Mouse (Mus musculus) ES-E14 (cell line): ENCODE data around the gene Taar8b. TPM values are rescaled to one million over a fixed set of nuclear protein-coding genes. Genes with fewer than 3 reads are reported as not detected.
"Not testable (repeated sequence)": the region's sequence is repeated elsewhere in the genome, so short reads cannot be mapped to it uniquely, and the experiment has no call there.

ENCODE experiments used
- DNase-seq: peaks from one replicate; pipeline ENCODE4 v3.0.0-alpha.2; 2013; ENCODE audit warnings: low read depth, low spot score
- H3K27ac ChIP-seq: 2 replicates; pipeline ENCODE4 v1.5.1; 2012; ENCODE audit warnings: low read depth, mild to moderate bottlenecking, low read length, moderate library complexity, mixed read lengths; ENCODE audit not compliant: poor library complexity, insufficient read depth, severe bottlenecking
- H3K36me3 ChIP-seq: 2 replicates; pipeline ENCODE4 v1.6.1; 2012; ENCODE audit warnings: mild to moderate bottlenecking, low read length, moderate library complexity, mixed read lengths; ENCODE audit not compliant: control insufficient read depth, poor library complexity, insufficient read depth, severe bottlenecking
- H3K4me1 ChIP-seq, 2 experiments: fragments of 150-350 bp in 1 of 2; sonication (generic) in 1 of 2; 2 replicates each; pipeline ENCODE4 v1.6.1; 2012; ENCODE audit warnings: low read length in 2 of 2, mild to moderate bottlenecking in 1 of 2, mixed read lengths in 1 of 2; ENCODE audit not compliant: control insufficient read depth in 2 of 2, insufficient read depth in 2 of 2, poor library complexity in 1 of 2
- H3K4me3 ChIP-seq, 2 experiments: fragments of 150-350 bp in 1 of 2; sonication (generic) in 1 of 2; 2 replicates each; pipeline ENCODE4 v1.5.1; 2012; ENCODE audit warnings: low read length in 2 of 2, low read depth in 1 of 2, mild to moderate bottlenecking in 1 of 2, mixed read lengths in 1 of 2; ENCODE audit not compliant: insufficient read depth in 1 of 2, poor library complexity in 1 of 2, severe bottlenecking in 1 of 2
- H3K9ac ChIP-seq: 2 replicates; pipeline ENCODE4 v1.6.1; 2012; ENCODE audit warnings: low read depth, mild to moderate bottlenecking, low read length, mixed read lengths; ENCODE audit not compliant: poor library complexity, insufficient read depth, severe bottlenecking
- H3K9me3 ChIP-seq: fragments of 150-350 bp; sonication (generic); 2 replicates; pipeline ENCODE4 v1.6.1; 2012; ENCODE audit warnings: low read depth, mild to moderate bottlenecking, low read length; ENCODE audit not compliant: control insufficient read depth, insufficient read depth
- CHD2 ChIP-seq: IDR thresholded peaks from 2 replicates; pipeline ENCODE4 v1.6.1; 2014; ENCODE audit warnings: mild to moderate bottlenecking, low read depth, low read length, inconsistent platforms
- HCFC1 ChIP-seq: IDR thresholded peaks from 2 replicates; pipeline ENCODE4 v1.6.1; 2012; ENCODE audit warnings: low read length, inconsistent platforms, borderline replicate concordance; ENCODE audit not compliant: insufficient read depth
- MAFK ChIP-seq: IDR thresholded peaks from 2 replicates; pipeline ENCODE4 v1.6.1; 2014; ENCODE audit warnings: mild to moderate bottlenecking, low read depth, low read length, inconsistent platforms; ENCODE audit not compliant: insufficient read depth
- ZC3H11A ChIP-seq: IDR thresholded peaks from 2 replicates; pipeline ENCODE4 v1.6.1; 2012; ENCODE audit warnings: low read depth, mild to moderate bottlenecking, inconsistent platforms, low read length, borderline replicate concordance
- ZNF384 ChIP-seq: IDR thresholded peaks from 2 replicates; pipeline ENCODE4 v1.6.1; 2012; ENCODE audit warnings: low read depth, low read length, inconsistent platforms
- in situ Hi-C, 2 experiments: fragments of 600-800 bp; cut with MboI; formaldehyde crosslinking; loops; one replicate each; pipeline ENCODE4 v1.15.1; 2025; ENCODE audit warnings: low sequenced_read_pairs in 2 of 2, inconsistent platforms in 1 of 2; ENCODE audit not compliant: unreplicated experiment in 2 of 2
- total RNA-seq: library from RNA; depleted of rRNA; stranded (reverse); fragments of 300-350 nt; gene quantifications from 2 replicates; pipeline ENCODE4 v1.2.3, GENCODE M21; 2012

Gene Taar8b
- total RNA-seq, 1 experiment, result not detected

DNA sequence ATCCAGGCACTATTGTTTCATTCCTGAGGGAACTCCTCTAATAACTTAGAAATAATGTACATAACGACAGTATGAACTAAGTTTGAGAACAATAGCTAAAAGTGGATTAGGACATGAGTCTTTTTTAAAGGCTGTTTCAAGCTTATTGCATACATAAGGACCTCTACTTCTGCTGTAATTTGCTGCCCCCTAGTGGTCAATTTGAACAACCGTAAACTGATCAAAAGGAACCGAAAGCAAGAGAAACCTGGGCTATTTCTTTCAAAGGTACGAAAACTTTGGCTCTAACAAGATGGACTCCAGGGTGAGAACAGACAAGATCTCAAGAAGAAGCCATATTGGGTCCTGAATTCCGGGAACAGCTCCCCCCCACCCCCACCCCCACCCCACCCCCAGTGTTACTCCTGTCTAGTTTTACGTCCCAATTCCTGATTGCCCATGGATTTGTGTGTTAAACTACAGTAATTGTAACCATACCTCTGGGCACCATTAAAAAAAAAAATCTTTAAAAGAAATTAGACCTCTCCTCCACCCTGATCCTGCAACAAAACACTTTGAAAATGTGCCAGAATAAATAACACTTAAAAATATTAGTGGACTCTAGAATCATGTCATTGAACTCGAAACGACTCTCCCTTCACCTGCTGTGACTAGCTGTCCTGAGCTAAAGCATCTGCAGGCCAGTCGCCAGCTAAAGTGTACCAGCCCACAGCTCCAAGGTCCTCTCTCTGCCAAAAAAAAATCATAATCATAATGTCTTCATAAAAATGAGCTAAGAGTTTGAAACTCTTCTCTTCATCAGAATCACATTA, 39.6 kb upstream of the Taar8b start:
- in situ Hi-C loops, result no loop called here
- Histone ChIP-seq H3K27ac (peak overlapping the region; percentile 12; the same call in 1 of the 2 replicates), H3K9ac (no peak overlapping the region; the same call in 1 of the 2 replicates), H3K36me3 (no peaks in the 10 kb centered on the region), H3K4me1 (peaks cover 7 to 9% of the 10 kb centered on the region in 2 experiments), H3K9me3 (no peaks in the 10 kb centered on the region), H3K4me3 (peak overlapping the region in 1 of 2 experiments; percentile 49; a peak in 2 of 4 replicates)
- DNase-seq, result peak; percentile 59
- no peak for TF ChIP-seq MAFK
- no peak for TF ChIP-seq ZNF384
- TF ChIP-seq CHD2, result no peak
- TF ChIP-seq ZC3H11A, result no peak
- TF ChIP-seq HCFC1, result no peak

DNA sequence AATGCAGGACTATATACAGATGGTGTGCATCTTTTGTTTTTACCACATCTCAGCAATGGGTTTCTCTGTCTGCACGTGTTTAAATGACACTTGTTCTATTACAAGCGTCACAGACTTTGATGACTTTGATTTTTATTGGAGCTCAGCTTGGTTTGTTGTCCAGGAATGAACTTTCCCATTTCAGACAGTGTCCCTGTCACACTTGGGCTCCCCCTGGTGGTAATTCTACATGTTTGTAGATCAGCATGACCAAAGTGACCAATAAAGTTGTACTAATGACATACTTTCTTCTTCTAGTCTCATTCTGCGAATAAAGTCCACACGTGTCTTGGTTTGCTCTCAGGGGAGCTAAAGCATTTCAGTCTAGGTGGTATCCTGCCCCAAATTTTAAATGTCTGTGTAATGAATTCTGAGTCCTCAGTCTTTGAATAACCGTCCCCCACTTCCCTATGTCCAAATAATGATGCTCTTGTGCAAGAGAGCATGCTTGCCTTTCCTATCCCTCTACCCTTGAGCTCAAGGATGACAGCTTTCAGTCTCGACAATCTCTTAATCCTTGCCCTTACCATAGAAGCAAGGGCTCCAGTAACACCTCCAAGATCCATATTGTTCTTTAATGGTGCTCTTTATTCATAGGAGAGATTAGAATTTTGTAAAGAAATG, 19.2 kb upstream of the Taar8b start:
- peak; percentile 64 for DNase-seq
- no peak for TF ChIP-seq MAFK
- TF ChIP-seq ZNF384, result no peak
- TF ChIP-seq ZC3H11A, result peak; percentile 36; the same call in 1 of the 2 replicates
- no peak for TF ChIP-seq CHD2
- no peak for TF ChIP-seq HCFC1
- H3K4me1 ChIP-seq, result no peaks in the 10 kb centered on the region
- no peaks in the 10 kb centered on the region for H3K9me3 ChIP-seq
- no peak overlapping the region for H3K27ac ChIP-seq
- in situ Hi-C loops, result loop anchor here in 1 of 2 experiments (25.0 kb wide), 1 partner anchor 299 kb away; no protein-coding TSS in a partner anchor
- H3K36me3 ChIP-seq, result no peaks in the 10 kb centered on the region
- no peak overlapping the region for H3K9ac ChIP-seq
- H3K4me3 ChIP-seq, result no peak overlapping the region

- H3K36me3 ChIP-seq, H3K4me1 ChIP-seq, H3K4me3 ChIP-seq, DNase-seq, H3K9me3 ChIP-seq, H3K9ac ChIP-seq, H3K27ac ChIP-seq: not testable (repeated sequence)
- in situ Hi-C loops, result loop anchor here in 1 of 2 experiments (25.0 kb wide), 1 partner anchor 297 kb away; no protein-coding TSS in a partner anchor
Observed at GRCm38 (mm10) chr10:24109434-24109833, 17.3 kb upstream of the Taar8b start, which contains the start of gene Taar9. Gene Taar9 (minus strand): TSS chr10:24109534.

DNA sequence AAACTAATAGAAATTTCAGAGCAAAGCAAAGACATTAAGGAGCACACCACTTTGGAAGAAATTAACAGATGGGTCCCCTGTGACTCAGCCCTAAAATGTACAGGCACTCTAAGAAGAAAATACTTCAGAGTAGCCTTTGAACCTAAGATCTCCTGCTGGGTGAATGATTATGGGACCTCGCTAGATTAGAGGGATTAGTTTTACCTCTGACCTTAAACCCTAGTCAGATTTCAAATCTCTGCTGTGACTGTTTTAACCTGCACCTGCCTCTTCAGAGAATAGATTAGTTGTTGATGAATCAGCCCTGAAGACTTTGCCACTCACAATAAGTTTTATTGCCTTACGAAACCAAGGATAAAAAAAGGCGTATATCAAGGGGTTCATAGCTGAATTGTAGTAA, 16.1 kb upstream of the Taar8b start:
- Histone ChIP-seq H3K4me3 (no peak overlapping the region), H3K4me1 (no peaks in the 10 kb centered on the region), H3K9me3 (no peaks in the 10 kb centered on the region), H3K9ac (no peak overlapping the region), H3K27ac (no peak overlapping the region), H3K36me3 (no peaks in the 10 kb centered on the region)
- TF ChIP-seq HCFC1 (no peak), ZNF384 (no peak), ZC3H11A (no peak), CHD2 (no peak), MAFK (no peak)
- in situ Hi-C loops, result loop anchor here in 1 of 2 experiments (25.0 kb wide), 1 partner anchor 296 kb away; no protein-coding TSS in a partner anchor
- DNase-seq, result no peak
